Mouse (Mus musculus) mesoderm, embryonic 11.5 days (tissue): ENCODE measurements at regions not wholly inside any gene's neighbourhood (a gene's known extent, or its start where the extent isn't known, plus 50 kb on each side); places are given as distances from the start of the nearest gene placed in this dataset.
A peak's percentile ranks its signal among the peaks of the same experiment; 100 is the strongest.
"Not testable (repeated sequence)": the region's sequence is repeated elsewhere in the genome, so short reads cannot be mapped to it uniquely, and the experiment has no call there.

Experiments used
- DNase-seq: peaks from one replicate; pipeline ENCODE4 v3.0.0-alpha.2; 2012; ENCODE audit warnings: low read depth, low spot score

GRCm38 (mm10) chr13:97396899-97397640 is 156.2 kb downstream of the Enc1 start:
- DNase-seq, result no peak

GRCm38 (mm10) chr13:97396286-97396685 is 155.4 kb downstream of the Enc1 start:
- DNase-seq, result not testable (repeated sequence)

- no peak for DNase-seq
These were observed 154.0 kb downstream of the Enc1 start for GRCm38 (mm10) chr13:97394756-97395454.

- no peak for DNase-seq
These were observed 153.2 kb downstream of the Enc1 start for GRCm38 (mm10) chr13:97394071-97394470.

- DNase-seq, result no peak
These were observed 152.6 kb downstream of the Enc1 start for GRCm38 (mm10) chr13:97393456-97393855.

GRCm38 (mm10) chr13:97390449-97390930 is 149.6 kb downstream of the Enc1 start:
- DNase-seq, result peak; percentile 83

- DNase-seq, result no peak
These were observed 148.1 kb downstream of the Enc1 start for GRCm38 (mm10) chr13:97388851-97389479.

GRCm38 (mm10) chr13:97386511-97386910 is 145.6 kb downstream of the Enc1 start:
- no peak for DNase-seq

GRCm38 (mm10) chr13:97385531-97385930 is 144.6 kb downstream of the Enc1 start:
- no peak for DNase-seq

GRCm38 (mm10) chr13:97384091-97384777 is 143.3 kb downstream of the Enc1 start:
- no peak for DNase-seq

- no peak for DNase-seq
These were observed 142.4 kb downstream of the Enc1 start for GRCm38 (mm10) chr13:97383351-97383750.

- DNase-seq, result no peak
These were observed 139.5 kb downstream of the Enc1 start for GRCm38 (mm10) chr13:97380366-97380765.

GRCm38 (mm10) chr13:97376232-97376523 is 135.3 kb downstream of the Enc1 start:
- DNase-seq, result no peak

- no peak for DNase-seq
These were observed 134.8 kb downstream of the Enc1 start for GRCm38 (mm10) chr13:97375501-97376231.

GRCm38 (mm10) chr13:97372348-97372747 is 131.4 kb downstream of the Enc1 start:
- DNase-seq, result no peak

GRCm38 (mm10) chr13:97371200-97371599 is 130.3 kb downstream of the Enc1 start:
- DNase-seq, result no peak

- DNase-seq, result no peak
These were observed 125.8 kb downstream of the Enc1 start for GRCm38 (mm10) chr13:97366723-97367122.

- no peak for DNase-seq
These were observed 124.8 kb downstream of the Enc1 start for GRCm38 (mm10) chr13:97365557-97366244.

GRCm38 (mm10) chr13:97365004-97365403 is 124.1 kb downstream of the Enc1 start:
- DNase-seq, result no peak

- no peak for DNase-seq
These were observed 122.9 kb downstream of the Enc1 start for GRCm38 (mm10) chr13:97363765-97364164.

- no peak for DNase-seq
These were observed 122.3 kb downstream of the Enc1 start for GRCm38 (mm10) chr13:97363214-97363613.
